Mouse (Mus musculus) left cerebral cortex, adult 6 months (tissue): Measurements from ENCODE around the gene Fxyd1. TPM values are rescaled to one million over a fixed set of nuclear protein-coding genes. Genes with fewer than 3 reads are reported as not detected.

ENCODE experiments used
- long read RNA-seq, 2 experiments: library from polyadenylated mRNA; unstranded; transcript quantifications; one replicate each; pipeline ENCODE4 v2.0.0; 2019 to 2020
- polyA plus RNA-seq: library from polyadenylated mRNA; unstranded; fragments of <200 nt; fragmentation: Nextera tagmentation; gene quantifications from 2 replicates; pipeline ENCODE4 v1.2.3, GENCODE M21; 2021

Fxyd1 gene
- 298 and 678 TPM in 2 replicates for polyA plus RNA-seq
- long read RNA-seq, experiment 1, transcript Fxyd1-213 (3 exons, 255 nt) = major isoform, 6 of 12 reads
- long read RNA-seq, experiment 1, partial matches to known transcripts = 0 of 12 reads
- long read RNA-seq, experiment 1, other reads (novel, unspliced or antisense) = 0 of 12 reads
- long read RNA-seq, experiment 2, transcript Fxyd1-212 (8 exons, 568 nt) = major isoform, 41 of 71 reads
- long read RNA-seq, experiment 2, partial matches to known transcripts = 7 of 71 reads
- long read RNA-seq, experiment 2, other reads (novel, unspliced or antisense) = 8 of 71 reads

DNA sequence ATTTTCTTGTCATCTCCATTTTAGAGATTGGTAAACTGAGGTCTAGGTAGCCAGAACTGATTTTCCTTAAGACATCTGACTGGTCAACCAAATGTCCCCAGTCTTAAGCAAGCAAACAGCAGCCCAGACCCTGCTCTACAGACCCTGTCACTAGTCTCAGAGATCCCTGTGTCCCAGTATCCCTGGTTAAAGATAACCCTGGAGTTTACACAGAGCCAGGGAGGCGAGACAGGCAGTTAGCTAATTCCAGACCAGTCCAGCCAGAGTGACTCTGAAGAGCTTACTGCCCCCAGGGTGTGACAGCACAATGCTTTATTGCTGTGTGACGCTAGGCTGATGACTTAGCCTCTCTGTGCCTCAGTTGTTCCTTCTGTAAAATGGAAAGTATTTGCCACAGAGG is at the start of gene Fxyd1:
TSS of gene Fxyd1 (minus strand) at position 129 of the 400 bp plus-strand sequence.

DNA sequence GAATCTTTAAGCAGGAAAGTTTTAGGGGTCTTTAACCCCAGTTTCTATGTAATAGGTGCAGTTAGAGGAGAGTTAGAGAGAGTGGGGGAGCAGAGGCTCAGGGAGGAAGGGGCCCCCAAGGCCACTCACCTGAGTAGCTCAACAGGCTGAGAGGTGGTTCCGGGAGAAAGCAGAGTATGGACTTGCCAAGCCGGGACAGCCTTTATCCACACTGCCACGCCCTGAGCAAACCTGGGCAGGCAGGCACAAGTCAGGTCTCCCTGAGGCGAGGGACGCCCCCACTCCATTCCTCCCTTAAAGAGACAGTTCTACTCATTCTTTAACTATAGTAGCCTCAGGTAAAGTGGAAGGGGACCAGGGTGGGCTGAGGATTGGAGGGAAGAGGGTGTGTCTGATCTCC is 19.5 kb upstream of the Fxyd1 start, which contains the start of gene Fxyd3:
TSS of gene Fxyd3 (minus strand) at position 213 of the 400 bp plus-strand sequence.

DNA sequence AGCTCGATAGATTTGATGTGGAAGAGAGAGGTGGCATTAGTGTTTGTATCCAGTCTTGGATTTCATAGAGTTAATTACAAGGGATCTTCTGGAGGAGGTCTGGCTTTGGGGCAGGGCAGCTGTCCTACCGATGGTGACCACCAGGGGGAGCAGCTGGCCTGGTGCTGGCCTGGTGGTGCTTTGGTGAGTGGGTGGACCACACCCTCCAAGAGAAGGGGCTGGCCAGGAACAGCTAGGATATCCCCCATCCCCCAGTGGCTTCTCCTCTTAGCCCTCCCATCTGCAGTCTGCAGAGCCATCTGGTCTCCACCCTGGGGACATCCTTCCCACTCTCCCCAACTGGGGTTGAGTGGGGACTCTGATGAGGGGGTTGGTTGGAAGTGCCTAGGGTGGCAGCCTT is 2.1 kb upstream of the Fxyd1 start, which contains the start of gene Lgi4:
TSS of gene Lgi4 (plus strand) at position 235 of the 400 bp plus-strand sequence.

GRCm38 (mm10) chr7:31051321-31052021 is 5.5 kb downstream of the Fxyd1 start, which contains the start of gene Fxyd7:
Gene Fxyd7, minus strand, starts transcription at chr7:31051467.

GRCm38 (mm10) chr7:31042431-31042910 is 14.5 kb downstream of the Fxyd1 start, which contains the start of gene Fxyd5:
Gene Fxyd5, minus strand, starts transcription at chr7:31042481.

Other genes starting within 250 kb of the Fxyd1 start
- not detected in 2 replicates for gene Ffar2, start 233.4 kb downstream of the Fxyd1 start, polyA plus RNA-seq
- 0.06 and 0.16 TPM in 2 replicates for gene Ffar3, start 201.0 kb downstream of the Fxyd1 start, polyA plus RNA-seq
- gene Ffar1, start 195.6 kb downstream of the Fxyd1 start, polyA plus RNA-seq = not detected in 2 replicates
- 0.15 and 0.19 TPM in 2 replicates for gene Cd22, start 176.9 kb downstream of the Fxyd1 start, polyA plus RNA-seq
- gene Mag, start 142.3 kb downstream of the Fxyd1 start, polyA plus RNA-seq = 79.4 and 86.1 TPM in 2 replicates
- gene Hamp2, start 132.5 kb downstream of the Fxyd1 start, polyA plus RNA-seq = not detected in 2 replicates
- not detected in 2 replicates for gene Hamp, start 113.2 kb downstream of the Fxyd1 start, polyA plus RNA-seq
- gene Usf2, start 100.4 kb downstream of the Fxyd1 start, polyA plus RNA-seq = 19.0 and 19.3 TPM in 2 replicates
- 4.7 and 6.0 TPM in 2 replicates for gene Lsr, start 83.7 kb downstream of the Fxyd1 start, polyA plus RNA-seq
- 0.31 TPM in 1 of 2 replicates, not detected in the other for gene Fam187b, start 83.4 kb downstream of the Fxyd1 start, polyA plus RNA-seq
- 10.8 and 30.6 TPM in 2 replicates for gene Fxyd5, start 14.7 kb downstream of the Fxyd1 start, polyA plus RNA-seq
- gene Fxyd7, start 5.7 kb downstream of the Fxyd1 start, polyA plus RNA-seq = 278 and 391 TPM in 2 replicates
- 7.3 and 9.7 TPM in 2 replicates for gene Lgi4, start 2.1 kb upstream of the Fxyd1 start, polyA plus RNA-seq
- gene Fxyd3, start 19.5 kb upstream of the Fxyd1 start, polyA plus RNA-seq = 1.2 and 2.3 TPM in 2 replicates
- gene Hpn, start 58.1 kb upstream of the Fxyd1 start, polyA plus RNA-seq = 0.28 and 0.45 TPM in 2 replicates
- 83.1 and 557 TPM in 2 replicates for gene Scn1b, start 69.8 kb upstream of the Fxyd1 start, polyA plus RNA-seq
- gene Gramd1a, start 98.7 kb upstream of the Fxyd1 start, polyA plus RNA-seq = 38.7 and 55.6 TPM in 2 replicates
- gene Scgb2b2, start 233.3 kb upstream of the Fxyd1 start, polyA plus RNA-seq = not detected in 2 replicates
- gene Scgb1b2, start 234.6 kb upstream of the Fxyd1 start, polyA plus RNA-seq = not detected in 2 replicates